Mouse (Mus musculus) liver, postnatal 0 days (tissue): ENCODE measurements around the gene Bsnd. TPM values are rescaled to one million over a fixed set of nuclear protein-coding genes. Genes with fewer than 3 reads are reported as not detected.

Source experiments
- ATAC-seq: fragments of 200-750 bp; cut with Nextera tagmentation; 2 replicates; pipeline ENCODE4 v1.8.0; 2017; ENCODE audit warnings: mild to moderate bottlenecking, moderate library complexity
- DNase-seq: peaks from one replicate; pipeline ENCODE4 v3.0.0-alpha.2; 2016
- H3K27ac ChIP-seq: fragments of 300-500 bp; sonication (generic); 2 replicates; pipeline ENCODE4 v1.5.1; 2014; ENCODE audit warnings: antibody characterized with exemption, moderate library complexity, mild to moderate bottlenecking, low read depth
- H3K27me3 ChIP-seq: fragments of 300-500 bp; sonication (generic); 2 replicates; pipeline ENCODE4 v1.6.1; 2014; ENCODE audit warnings: low read length, control low read depth, mixed read lengths; ENCODE audit not compliant: insufficient read depth
- H3K36me3 ChIP-seq: fragments of 300-500 bp; sonication (generic); replicated peaks from 2 replicates; pipeline ENCODE4 v1.6.1; 2014; ENCODE audit warnings: mild to moderate bottlenecking, control low read depth, low read length, moderate library complexity, mixed read lengths; ENCODE audit not compliant: insufficient read depth
- H3K4me1 ChIP-seq: fragments of 300-500 bp; sonication (generic); 2 replicates; pipeline ENCODE4 v1.6.1; 2014; ENCODE audit warnings: antibody characterized with exemption, mild to moderate bottlenecking, control low read depth; ENCODE audit not compliant: insufficient read depth
- H3K4me2 ChIP-seq: fragments of 300-500 bp; sonication (generic); 2 replicates; pipeline ENCODE4 v1.6.1; 2014; ENCODE audit warnings: low read depth, mild to moderate bottlenecking, low read length, moderate library complexity, mixed read lengths
- H3K4me3 ChIP-seq: fragments of 300-500 bp; sonication (generic); 2 replicates; pipeline ENCODE4 v1.5.1; 2014; ENCODE audit warnings: low read depth, low read length
- H3K9ac ChIP-seq: fragments of 300-500 bp; sonication (generic); replicated peaks from 2 replicates; pipeline ENCODE4 v1.6.1; 2014; ENCODE audit warnings: mild to moderate bottlenecking, moderate library complexity
- H3K9me3 ChIP-seq: fragments of 300-500 bp; sonication (generic); 2 replicates; pipeline ENCODE4 v1.6.1; 2016; ENCODE audit warnings: mild to moderate bottlenecking, control low read depth, low read length, mixed read lengths
- CTCF ChIP-seq: sonication (generic); IDR thresholded peaks from 2 replicates; pipeline ENCODE4 v1.5.1; 2016; ENCODE audit warnings: antibody characterized with exemption, low read depth
- EP300 ChIP-seq: IDR thresholded peaks from 2 replicates; pipeline ENCODE4 v1.6.1; 2016; ENCODE audit warnings: antibody characterized with exemption, low read depth, mild to moderate bottlenecking
- WGBS: fragments of 180-500 bp; shearing (Covaris S2); extraction: QIAGEN DNeasy Blood & Tissue Kit; methylation state at CpG from one replicate; pipeline ENCODE4 v1.1.7; 2014; ENCODE audit not compliant: insufficient replicate concordance; 5-methylcytosine and 5-hydroxymethylcytosine counted together
- polyA plus RNA-seq: library from polyadenylated mRNA; unstranded; fragments of >200 nt; fragmentation: Nextera tagmentation; extraction: Ambion mirVana; gene quantifications from 2 replicates; pipeline ENCODE4 v1.2.1, GENCODE M21; 2015

The Bsnd gene
- polyA plus RNA-seq, 1 experiment from 2014 or later = not detected

GRCm38 (mm10) chr4:106496833-106497232 lies 4.8 kb upstream of the Bsnd start:
- no peak for ATAC-seq
- TF ChIP-seq CTCF = no peak
- no peak for TF ChIP-seq EP300

GRCm38 (mm10) chr4:106493639-106494038 lies 1.6 kb upstream of the Bsnd start:
- no peak overlapping the region for H3K27ac ChIP-seq
- DNase-seq (peak; percentile 52), ATAC-seq (no peak)
- no peak overlapping the region for H3K4me3 ChIP-seq
- H3K9ac ChIP-seq = no peak overlapping the region
- H3K4me1 ChIP-seq = no peaks in the 10 kb centered on the region
- H3K9me3 ChIP-seq = no peaks in the 10 kb centered on the region
- TF ChIP-seq EP300 (no peak), CTCF (peak; percentile 64)
- no peak overlapping the region for H3K4me2 ChIP-seq
- peaks cover 4% of the 10 kb centered on the region; the same call in 1 of the 2 replicates for H3K27me3 ChIP-seq
- 59% methylated on average over 2 of the region's 2 CpGs for WGBS
- H3K36me3 ChIP-seq = no peaks in the 10 kb centered on the region

More at GRCm38 (mm10) chr4:106496833-106497232, 4.8 kb upstream of the Bsnd start:
- no peaks in the 10 kb centered on the region for H3K4me1 ChIP-seq
- H3K9me3 ChIP-seq = no peaks in the 10 kb centered on the region
- no peak overlapping the region for H3K4me2 ChIP-seq
- H3K27me3 ChIP-seq = peaks cover 4% of the 10 kb centered on the region; the same call in 1 of the 2 replicates
- no peak overlapping the region for H3K4me3 ChIP-seq
- DNase-seq = no peak
- WGBS = 53% methylated on average over 6 of the region's 6 CpGs
- H3K36me3 ChIP-seq = no peaks in the 10 kb centered on the region
- no peak overlapping the region for H3K27ac ChIP-seq
- no peak overlapping the region for H3K9ac ChIP-seq

DNA sequence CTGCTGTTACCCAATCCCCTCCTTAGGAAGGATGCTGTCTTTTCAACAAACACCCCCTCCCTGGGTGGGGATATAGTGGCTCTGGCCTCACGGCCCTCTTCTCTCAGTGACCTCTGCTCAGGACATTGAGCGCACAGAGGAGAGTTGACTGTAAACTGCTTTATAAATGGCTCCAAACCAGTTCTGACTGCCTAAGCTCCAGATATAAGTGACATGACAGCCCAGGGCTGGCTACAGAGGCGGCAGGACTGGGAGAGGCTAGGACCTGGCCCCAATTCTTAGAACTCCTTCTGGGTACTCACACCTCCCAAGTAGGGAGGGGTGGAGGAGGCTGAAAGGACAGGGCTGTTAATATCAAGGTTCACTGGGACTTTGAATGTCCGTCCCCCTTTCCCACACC lies 1.5 kb downstream of the Bsnd start:
- H3K36me3 ChIP-seq = no peaks in the 10 kb centered on the region
- no peak for ATAC-seq
- TF ChIP-seq CTCF (no peak), EP300 (no peak)

DNA sequence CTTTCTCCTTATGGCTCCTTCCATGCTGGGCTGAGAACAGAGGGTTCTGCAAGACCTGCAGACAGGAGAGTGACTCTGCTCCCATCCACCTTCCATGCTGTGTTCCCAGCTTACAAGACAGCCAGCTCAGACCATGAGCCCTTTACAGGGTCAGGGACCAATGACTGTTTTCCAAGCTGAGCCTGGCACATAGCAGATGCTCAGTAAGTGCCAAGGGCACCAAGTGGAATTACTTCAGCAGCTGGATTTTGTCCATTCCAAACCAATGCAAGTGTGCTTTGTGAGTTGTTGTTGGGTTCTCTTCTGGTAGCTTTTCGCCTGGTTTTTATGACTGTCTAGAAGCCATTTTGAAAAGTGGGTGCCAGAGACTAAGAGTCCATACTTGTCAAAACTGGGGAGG lies 8.3 kb downstream of the Bsnd start:
- Histone ChIP-seq H3K4me1 (no peaks in the 10 kb centered on the region), H3K4me2 (no peak overlapping the region), H3K9me3 (no peaks in the 10 kb centered on the region), H3K27me3 (peaks cover 3% of the 10 kb centered on the region; the same call in 1 of the 2 replicates), H3K36me3 (no peaks in the 10 kb centered on the region), H3K9ac (no peak overlapping the region), H3K4me3 (no peak overlapping the region), H3K27ac (no peak overlapping the region)
- DNase-seq = no peak
- TF ChIP-seq EP300 (no peak), CTCF (no peak)
- ATAC-seq = no peak
- 50% methylated on average over 1 of the region's 1 CpGs for WGBS

More for the DNA sequence above, 1.5 kb downstream of the Bsnd start:
- WGBS = 60% methylated on average over 4 of the region's 4 CpGs
- no peak overlapping the region for H3K27ac ChIP-seq
- H3K4me2 ChIP-seq = no peak overlapping the region
- no peak overlapping the region for H3K9ac ChIP-seq
- H3K9me3 ChIP-seq = no peaks in the 10 kb centered on the region
- H3K4me3 ChIP-seq = no peak overlapping the region
- DNase-seq = no peak
- H3K27me3 ChIP-seq = peaks cover 4% of the 10 kb centered on the region; the same call in 1 of the 2 replicates
- no peaks in the 10 kb centered on the region for H3K4me1 ChIP-seq

DNA sequence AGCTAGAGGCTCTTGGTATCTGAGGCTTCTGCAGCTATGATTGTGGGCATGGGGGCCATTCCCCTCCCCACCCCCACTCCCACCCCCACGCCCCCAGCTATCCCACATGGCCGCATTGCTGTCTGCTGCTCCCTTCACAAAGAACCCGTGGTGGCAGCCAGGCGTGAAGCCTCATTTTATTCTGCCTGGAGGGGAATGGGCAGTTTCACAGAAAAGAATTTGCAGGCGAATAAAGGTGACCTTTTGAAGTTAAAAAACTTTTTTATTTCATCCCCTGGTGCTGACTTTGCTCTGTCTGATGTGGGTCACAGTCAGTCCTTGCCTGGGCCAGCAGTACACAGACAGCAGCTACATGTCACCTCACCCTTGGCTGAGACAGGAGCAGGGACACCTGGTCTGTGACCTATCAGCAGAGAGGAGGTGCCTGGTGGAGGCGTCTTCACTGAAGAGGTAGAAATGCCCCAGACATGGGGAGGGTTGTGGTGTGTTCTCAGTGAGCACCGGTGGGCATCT lies 8.8 kb downstream of the Bsnd start:
- no peak overlapping the region for H3K4me2 ChIP-seq
- TF ChIP-seq EP300 (no peak), CTCF (no peak)
- H3K27ac ChIP-seq = no peak overlapping the region
- ATAC-seq (no peak), DNase-seq (no peak)
- WGBS = 54% methylated on average over 7 of the region's 7 CpGs
- H3K9ac ChIP-seq = no peak overlapping the region
- no peaks in the 10 kb centered on the region for H3K36me3 ChIP-seq
- H3K4me1 ChIP-seq = no peaks in the 10 kb centered on the region
- H3K4me3 ChIP-seq = no peak overlapping the region
- no peaks in the 10 kb centered on the region for H3K9me3 ChIP-seq
- peaks cover 3% of the 10 kb centered on the region; the same call in 1 of the 2 replicates for H3K27me3 ChIP-seq

GRCm38 (mm10) chr4:106480545-106480944 lies 11.5 kb downstream of the Bsnd start:
- no peak for ATAC-seq

GRCm38 (mm10) chr4:106474241-106474640 lies 17.8 kb downstream of the Bsnd start:
- H3K27ac ChIP-seq = no peak overlapping the region
- WGBS = 4% methylated on average over 6 of the region's 6 CpGs
- no peaks in the 10 kb centered on the region for H3K27me3 ChIP-seq
- no peaks in the 10 kb centered on the region for H3K36me3 ChIP-seq
- no peak overlapping the region for H3K4me3 ChIP-seq
- DNase-seq = peak; percentile 70
- H3K4me2 ChIP-seq = no peak overlapping the region
- no peak overlapping the region for H3K9ac ChIP-seq
- H3K4me1 ChIP-seq = no peaks in the 10 kb centered on the region
- H3K9me3 ChIP-seq = no peaks in the 10 kb centered on the region
- ATAC-seq = peak; percentile 47; the same call in 1 of the 2 replicates
- no peak for TF ChIP-seq EP300
- peak; percentile 88 for TF ChIP-seq CTCF

More at GRCm38 (mm10) chr4:106480545-106480944, 11.5 kb downstream of the Bsnd start:
- Histone ChIP-seq H3K4me2 (no peak overlapping the region), H3K36me3 (no peaks in the 10 kb centered on the region), H3K4me1 (no peaks in the 10 kb centered on the region), H3K27ac (no peak overlapping the region), H3K27me3 (peaks cover 3% of the 10 kb centered on the region; the same call in 1 of the 2 replicates), H3K9ac (no peak overlapping the region), H3K4me3 (no peak overlapping the region), H3K9me3 (no peaks in the 10 kb centered on the region)
- WGBS = 54% methylated on average over 3 of the region's 3 CpGs
- DNase-seq = no peak
- no peak for TF ChIP-seq CTCF
- no peak for TF ChIP-seq EP300
